Mouse (Mus musculus) frontal cortex, postnatal 14 days (tissue): ENCODE measurements around the gene Hist1h3c.
"Not testable (repeated sequence)": the region's sequence is repeated elsewhere in the genome, so short reads cannot be mapped to it uniquely, and the experiment has no call there.

Source experiments
- DNase-seq, 2 experiments: peaks; one replicate each; pipeline ENCODE4 v3.0.0; 2022; ENCODE audit warnings: low spot score in 2 of 2

Hist1h3c gene

GRCm38 (mm10) chr13:23739922-23740252 lies 5.5 kb downstream of the Hist1h3c start:
- no peak for DNase-seq

GRCm38 (mm10) chr13:23739069-23739921 lies 6.1 kb downstream of the Hist1h3c start:
- peak; percentile 90 to 92 for DNase-seq

- peak; percentile 86 to 89 for DNase-seq
Observed at GRCm38 (mm10) chr13:23738677-23739068, 6.7 kb downstream of the Hist1h3c start, which contains the start of gene Hist1h1c. Hist1h1c (plus strand) TSS chr13:23738808.

- no peak for DNase-seq
Observed at GRCm38 (mm10) chr13:23738041-23738440, 7.4 kb downstream of the Hist1h3c start.

GRCm38 (mm10) chr13:23737091-23737490 lies 8.3 kb downstream of the Hist1h3c start:
- no peak for DNase-seq

- no peak for DNase-seq
Observed at GRCm38 (mm10) chr13:23732156-23732804, 13.1 kb downstream of the Hist1h3c start.

- DNase-seq: no peak
Observed at GRCm38 (mm10) chr13:23730479-23730878, 14.9 kb downstream of the Hist1h3c start.

- no peak for DNase-seq
Observed at GRCm38 (mm10) chr13:23729706-23730105, 15.7 kb downstream of the Hist1h3c start.

GRCm38 (mm10) chr13:23729192-23729525 lies 16.2 kb downstream of the Hist1h3c start:
- DNase-seq: no peak

GRCm38 (mm10) chr13:23728472-23729191 lies 16.8 kb downstream of the Hist1h3c start:
- no peak for DNase-seq

- DNase-seq: no peak
Observed at GRCm38 (mm10) chr13:23725213-23725612, 20.2 kb downstream of the Hist1h3c start.

- no peak for DNase-seq
Observed at GRCm38 (mm10) chr13:23724239-23724638, 21.2 kb downstream of the Hist1h3c start.

- DNase-seq: not testable (repeated sequence)
Observed at GRCm38 (mm10) chr13:23717593-23718245, 27.7 kb downstream of the Hist1h3c start.

GRCm38 (mm10) chr13:23717176-23717575 lies 28.2 kb downstream of the Hist1h3c start:
- no peak for DNase-seq

- no peak for DNase-seq
Observed at GRCm38 (mm10) chr13:23716261-23717042, 28.9 kb downstream of the Hist1h3c start.

- DNase-seq: peak in 1 of 2 experiments; percentile 18
Observed at GRCm38 (mm10) chr13:23710374-23711089, 34.9 kb downstream of the Hist1h3c start, which contains the start of gene Hfe. Hfe (minus strand) TSS chr13:23710854.

GRCm38 (mm10) chr13:23709714-23710373 lies 35.6 kb downstream of the Hist1h3c start:
- no peak for DNase-seq

GRCm38 (mm10) chr13:23708654-23709053 lies 36.7 kb downstream of the Hist1h3c start:
- DNase-seq: no peak

GRCm38 (mm10) chr13:23708041-23708440 lies 37.4 kb downstream of the Hist1h3c start:
- no peak for DNase-seq

- DNase-seq: no peak
Observed at GRCm38 (mm10) chr13:23706771-23707170, 38.6 kb downstream of the Hist1h3c start.
